Mouse (Mus musculus): ENCODE results near the gene Lpcat2b.

- no peak for TF ChIP-seq POLR2A (IDR thresholded peaks at IDR 0.05; ENCODE audit: extremely low read depth, insufficient read depth, low read length)
- no peak for TF ChIP-seq CTCF (IDR thresholded peaks at IDR 0.05; ENCODE audit: extremely low read depth, insufficient read depth, low read length)
Observed at GRCm38 (mm10) chr5:107402436-107402835, 28.9 kb upstream of the Lpcat2b start, which contains the start of gene Ephx4.
